Mouse (Mus musculus): ENCODE data around the gene Gm10135. TPM values are rescaled to one million over a fixed set of nuclear protein-coding genes. Genes with fewer than 3 reads are reported as not detected.

Gene Gm10135
- polyA plus RNA-seq, 2 experiments, result not detected

DNA sequence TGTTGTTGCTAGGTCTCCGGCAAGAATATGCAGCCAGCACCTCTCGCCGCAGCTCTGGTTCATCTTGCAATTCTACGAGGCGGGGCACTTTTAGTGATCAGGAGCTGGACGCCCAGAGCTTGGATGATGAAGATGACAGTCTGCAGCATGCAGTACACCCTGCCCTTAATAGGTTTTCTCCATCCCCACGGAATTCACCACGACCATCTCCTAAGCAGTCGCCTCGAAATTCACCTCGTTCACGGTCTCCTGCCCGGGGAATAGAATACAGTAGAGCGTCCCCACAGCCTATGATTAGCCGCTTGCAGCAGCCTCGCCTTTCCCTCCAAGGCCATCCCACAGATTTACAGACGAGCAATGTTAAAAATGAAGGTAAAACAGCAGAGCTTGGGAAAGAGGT lies 17.2 kb downstream of the Gm10135 start:
- Histone ChIP-seq H3K9me3 (ENCODE audit: control insufficient read depth, low read length) (no peaks in the 10 kb centered on the region), H3K4me3 (replicated peaks; ENCODE audit: low read length) (no peak overlapping the region), H3K27ac (replicated peaks; ENCODE audit: low read depth, low read length) (no peak overlapping the region), H3K27me3 (ENCODE audit: control insufficient read depth, insufficient read depth, low read length) (no peaks in the 10 kb centered on the region), H3K4me2 (replicated peaks; ENCODE audit: low read depth, low read length, severe bottlenecking) (no peak overlapping the region), H3K9ac (ENCODE audit: low read depth, low read length, severe bottlenecking) (no peak overlapping the region), H3K36me3 (ENCODE audit: control insufficient read depth, insufficient read depth, low read length) (peaks cover 22% of the 10 kb centered on the region), H3K4me1 (ENCODE audit: control insufficient read depth, insufficient read depth, low read length) (no peaks in the 10 kb centered on the region)
- DNase-seq (ENCODE audit: low spot score), result no peak
- 88% methylated on average over 17 of the region's 17 CpGs for WGBS
- no peak for TF ChIP-seq POLR2A (IDR thresholded peaks at IDR 0.05; ENCODE audit: borderline replicate concordance, extremely low read depth, insufficient read depth, insufficient read length)
- no peak for ATAC-seq (ENCODE audit: low FRiP score, low read depth)

DNA sequence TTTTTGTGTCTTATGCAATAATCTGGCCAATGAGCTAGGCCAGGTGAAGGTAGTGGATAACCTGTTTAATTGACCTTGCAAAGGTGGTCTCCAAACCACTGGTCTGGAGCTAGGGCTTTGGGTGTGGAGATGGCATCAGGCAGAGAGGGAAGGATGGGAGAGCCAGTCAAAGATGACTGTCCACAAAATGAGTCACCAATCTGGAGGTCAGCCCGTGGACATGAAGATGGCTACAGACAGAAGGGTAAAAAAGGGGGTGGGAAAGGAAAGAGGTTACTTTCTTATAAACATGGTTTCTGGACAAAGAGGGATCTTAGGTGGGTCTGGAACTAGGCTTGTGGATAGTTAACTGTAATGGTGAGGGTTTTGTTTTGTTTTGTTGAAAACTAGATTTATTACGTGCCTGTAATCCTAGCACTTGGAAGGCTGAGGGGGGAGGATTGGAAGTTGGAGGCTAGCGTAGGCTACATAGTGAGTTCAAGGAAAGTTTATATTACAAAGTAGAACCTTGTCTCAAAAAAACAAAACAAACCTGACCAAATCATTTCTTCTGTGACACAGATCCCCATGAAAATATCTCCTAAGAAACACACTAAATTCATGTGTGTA lies 20.4 kb downstream of the Gm10135 start:
- Histone ChIP-seq H3K4me1 (ENCODE audit: control insufficient read depth, insufficient read depth, low read length) (no peaks in the 10 kb centered on the region), H3K36me3 (ENCODE audit: control insufficient read depth, insufficient read depth, low read length) (peaks cover 21% of the 10 kb centered on the region), H3K9ac (ENCODE audit: low read depth, low read length, severe bottlenecking) (no peak overlapping the region), H3K27me3 (ENCODE audit: control insufficient read depth, insufficient read depth, low read length) (no peaks in the 10 kb centered on the region), H3K4me3 (replicated peaks; ENCODE audit: low read length) (no peak overlapping the region), H3K9me3 (ENCODE audit: control insufficient read depth, low read length) (no peaks in the 10 kb centered on the region), H3K27ac (replicated peaks; ENCODE audit: low read depth, low read length) (no peak overlapping the region), H3K4me2 (replicated peaks; ENCODE audit: low read depth, low read length, severe bottlenecking) (no peak overlapping the region)
- no peak for ATAC-seq (ENCODE audit: low FRiP score, low read depth)
- WGBS, result 67% methylated on average over 3 of the region's 3 CpGs
- DNase-seq (ENCODE audit: low spot score), result no peak
- no peak for TF ChIP-seq POLR2A (IDR thresholded peaks at IDR 0.05; ENCODE audit: borderline replicate concordance, extremely low read depth, insufficient read depth, insufficient read length)

DNA sequence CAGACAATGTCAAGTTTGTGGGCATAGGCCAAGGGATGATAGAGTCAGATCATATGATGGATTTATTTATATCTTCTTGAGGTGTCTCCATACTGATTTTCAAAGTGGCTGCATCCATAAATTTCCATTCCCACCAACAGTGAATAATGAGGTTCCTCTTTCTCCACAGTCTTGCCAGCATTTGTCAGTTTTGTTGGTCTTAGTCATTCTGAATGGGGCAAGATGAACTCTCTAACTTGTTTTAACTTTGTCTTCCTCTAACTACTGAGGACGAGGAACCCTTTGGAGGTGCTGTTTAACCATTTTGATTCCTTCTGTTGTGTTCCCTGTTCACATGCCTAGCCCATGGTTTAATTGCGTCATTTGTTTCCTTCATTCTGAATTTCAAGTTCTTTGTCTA lies 24.2 kb downstream of the Gm10135 start:
- Histone ChIP-seq H3K36me3 (ENCODE audit: control insufficient read depth, insufficient read depth, low read length) (peaks cover 12% of the 10 kb centered on the region), H3K9me3 (ENCODE audit: control insufficient read depth, low read length) (no peaks in the 10 kb centered on the region), H3K27me3 (ENCODE audit: control insufficient read depth, insufficient read depth, low read length) (no peaks in the 10 kb centered on the region), H3K4me2 (replicated peaks; ENCODE audit: low read depth, low read length, severe bottlenecking) (no peak overlapping the region), H3K9ac (ENCODE audit: low read depth, low read length, severe bottlenecking) (no peak overlapping the region), H3K27ac (replicated peaks; ENCODE audit: low read depth, low read length) (no peak overlapping the region), H3K4me1 (ENCODE audit: control insufficient read depth, insufficient read depth, low read length) (no peaks in the 10 kb centered on the region), H3K4me3 (replicated peaks; ENCODE audit: low read length) (no peak overlapping the region)
- WGBS, result 90% methylated on average over 2 of the region's 2 CpGs
- TF ChIP-seq POLR2A (IDR thresholded peaks at IDR 0.05; ENCODE audit: borderline replicate concordance, extremely low read depth, insufficient read depth, insufficient read length), result no peak
- no peak for DNase-seq (ENCODE audit: low spot score)
- ATAC-seq (ENCODE audit: low FRiP score, low read depth), result no peak

DNA sequence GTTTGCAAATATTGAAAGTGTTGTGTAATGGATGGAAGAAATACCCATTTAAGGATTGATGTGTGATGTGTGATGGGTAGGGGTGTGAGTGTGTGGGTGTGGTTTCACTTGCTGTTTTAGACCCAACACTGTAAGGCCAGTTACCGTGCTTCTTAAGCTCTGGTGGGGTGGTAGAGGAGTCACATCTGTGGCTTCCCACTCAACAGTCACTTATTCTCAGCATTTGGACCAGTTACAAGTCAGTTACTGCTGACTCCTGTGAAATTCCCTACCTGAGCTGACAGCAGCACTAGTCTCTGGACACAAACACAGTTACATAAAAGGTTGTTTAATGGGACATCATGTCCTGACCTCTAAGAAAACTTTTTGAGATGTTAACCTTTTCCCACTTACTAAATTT lies 26.4 kb downstream of the Gm10135 start:
- Histone ChIP-seq H3K36me3 (ENCODE audit: control insufficient read depth, insufficient read depth, low read length) (peaks cover 12% of the 10 kb centered on the region), H3K9ac (ENCODE audit: low read depth, low read length, severe bottlenecking) (no peak overlapping the region), H3K4me3 (replicated peaks; ENCODE audit: low read length) (no peak overlapping the region), H3K4me2 (replicated peaks; ENCODE audit: low read depth, low read length, severe bottlenecking) (no peak overlapping the region), H3K4me1 (ENCODE audit: control insufficient read depth, insufficient read depth, low read length) (no peaks in the 10 kb centered on the region), H3K9me3 (ENCODE audit: control insufficient read depth, low read length) (no peaks in the 10 kb centered on the region), H3K27me3 (ENCODE audit: control insufficient read depth, insufficient read depth, low read length) (no peaks in the 10 kb centered on the region), H3K27ac (replicated peaks; ENCODE audit: low read depth, low read length) (no peak overlapping the region)
- no peak for DNase-seq (ENCODE audit: low spot score)
- whole genome bisulfite sequencing, result 83% methylated on average over 1 of the region's 1 CpGs
- ATAC-seq (ENCODE audit: low FRiP score, low read depth), result no peak
- no peak for TF ChIP-seq POLR2A (IDR thresholded peaks at IDR 0.05; ENCODE audit: borderline replicate concordance, extremely low read depth, insufficient read depth, insufficient read length)

DNA sequence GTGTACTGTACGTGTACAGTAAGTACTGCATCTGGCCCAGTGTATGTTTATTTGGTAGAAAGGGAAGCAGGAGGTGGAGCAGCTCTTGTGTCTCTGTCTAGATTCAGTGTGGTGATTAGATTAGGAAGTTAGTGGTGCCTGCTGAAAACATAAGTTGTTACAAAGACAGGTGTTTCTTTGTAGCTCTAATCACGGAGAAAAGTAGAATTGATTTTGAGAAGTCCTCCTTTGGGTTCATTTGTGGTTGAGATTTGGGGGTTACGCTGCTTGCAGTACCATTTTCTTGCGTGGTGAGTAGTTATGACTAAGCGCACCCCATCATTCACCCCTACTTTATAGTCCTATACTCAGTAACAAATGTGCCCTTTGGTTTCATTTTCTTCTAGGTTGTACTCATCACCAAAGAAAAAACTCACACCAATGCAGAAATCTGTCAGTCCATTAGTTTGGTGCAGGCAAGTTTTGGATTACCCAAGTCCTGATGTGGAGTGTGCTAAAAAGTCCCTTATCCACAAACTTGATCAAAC lies 33.5 kb downstream of the Gm10135 start:
- H3K4me2 ChIP-seq (replicated peaks; ENCODE audit: low read depth, low read length, severe bottlenecking), result no peak overlapping the region
- no peaks in the 10 kb centered on the region for H3K27me3 ChIP-seq (ENCODE audit: control insufficient read depth, insufficient read depth, low read length)
- H3K9ac ChIP-seq (ENCODE audit: low read depth, low read length, severe bottlenecking), result no peak overlapping the region
- H3K4me3 ChIP-seq (replicated peaks; ENCODE audit: low read length), result no peak overlapping the region
- DNase-seq (ENCODE audit: low spot score) (no peak), ATAC-seq (ENCODE audit: low FRiP score, low read depth) (no peak)
- H3K36me3 ChIP-seq (ENCODE audit: control insufficient read depth, insufficient read depth, low read length), result peaks cover 7% of the 10 kb centered on the region; the same call in 1 of the 2 replicates
- no peaks in the 10 kb centered on the region for H3K4me1 ChIP-seq (ENCODE audit: control insufficient read depth, insufficient read depth, low read length)
- H3K27ac ChIP-seq (replicated peaks; ENCODE audit: low read depth, low read length), result no peak overlapping the region
- no peak for TF ChIP-seq POLR2A (IDR thresholded peaks at IDR 0.05; ENCODE audit: borderline replicate concordance, extremely low read depth, insufficient read depth, insufficient read length)
- WGBS, result 90% methylated on average over 5 of the region's 5 CpGs
- no peaks in the 10 kb centered on the region for H3K9me3 ChIP-seq (ENCODE audit: control insufficient read depth, low read length)

Measured in limb, embryonic 14.5 days (tissue).